ENCODE assay signal across 11 mouse cellular contexts in the genomic region with DNA sequence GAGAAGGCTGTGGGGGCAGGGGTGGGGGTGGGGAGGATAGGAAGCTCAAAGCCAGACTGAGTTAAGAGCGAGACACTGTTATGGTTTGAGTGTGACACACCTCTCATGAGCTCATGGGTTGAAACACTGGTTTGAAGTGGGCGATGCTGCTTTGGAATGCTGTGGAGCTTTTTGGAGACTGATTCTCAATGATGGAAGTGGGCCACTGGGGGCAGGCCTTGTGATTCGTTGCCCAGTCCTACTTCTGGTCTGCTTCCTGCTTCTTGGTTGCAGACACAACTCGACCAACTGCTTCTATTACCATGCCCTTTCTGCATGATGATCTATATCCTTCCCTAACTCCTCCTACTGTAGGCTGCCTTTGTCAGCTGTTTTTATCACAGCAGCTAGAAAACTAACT.
DNase-seq lines count a peak whose midpoint lies in the region; ATAC-seq and TF ChIP-seq lines count a peak whose summit lies in the region.
"Had no signal": no experiment of that assay in that cellular context is flagged by ENCODE, and none has a peak within 500 bp of the region (broad histone marks: within the 10 kb centered on the region; RNA-seq: fewer than 3 reads in every experiment).

No protein-coding gene starts in this region.

- DNase-seq in kidney, postnatal 0 days (ENCODE audit: low spot score), result peak; percentile 26
- no peak for DNase-seq in kidney, adult 11 months
- DNase-seq in NIH3T3 (ENCODE audit: low read depth), result peak; percentile 63
- no peak for DNase-seq in heart, embryonic 10.5 days (ENCODE audit: low spot score)
- no peak for DNase-seq in limb, embryonic 10.5 days (ENCODE audit: low spot score)
- no peak for DNase-seq in left cerebral cortex, postnatal 36 days (ENCODE audit: low spot score in 2 of 2)
- DNase-seq: cerebellum, adult 9-11 months; gastrocnemius, postnatal 14 days had no signal

- H3K4me2 ChIP-seq in kidney, postnatal 0 days (ENCODE audit: low read length), result no peak overlapping the region
- no peak overlapping the region for H3K4me2 ChIP-seq in hindbrain, embryonic 12.5 days (replicated peaks)
- H3K4me2 ChIP-seq: embryonic facial prominence, embryonic 15.5 days had no signal

- no peaks in the 10 kb centered on the region for H3K27me3 ChIP-seq in kidney, postnatal 0 days (ENCODE audit: insufficient read depth, low read length)
- no peaks in the 10 kb centered on the region for H3K27me3 ChIP-seq in heart, embryonic 10.5 days (ENCODE audit: insufficient read depth, poor library complexity, severe bottlenecking)
- H3K27me3 ChIP-seq in limb, embryonic 10.5 days (ENCODE audit: low read depth, poor library complexity, severe bottlenecking), result no peaks in the 10 kb centered on the region
- H3K27me3 ChIP-seq in hindbrain, embryonic 12.5 days, result no peaks in the 10 kb centered on the region
- H3K27me3 ChIP-seq: embryonic facial prominence, embryonic 15.5 days had no signal

- no peaks in the 10 kb centered on the region; the same call in 1 of the 2 replicates for H3K4me1 ChIP-seq in kidney, postnatal 0 days (replicated peaks; ENCODE audit: insufficient read depth, low read length)
- peaks cover 32% of the 10 kb centered on the region for H3K4me1 ChIP-seq in heart, embryonic 10.5 days
- H3K4me1 ChIP-seq in limb, embryonic 10.5 days, result peaks cover 25% of the 10 kb centered on the region
- H3K4me1 ChIP-seq in hindbrain, embryonic 12.5 days, result peaks cover 15% of the 10 kb centered on the region; the same call in 1 of the 2 replicates

- intact Hi-C loops in left cerebral cortex, postnatal 36 days (cut with DNase I), result loop anchor here (5.0 kb wide), 1 partner anchor 59 kb away; no protein-coding TSS in a partner anchor

- H3K9me3 ChIP-seq in kidney, postnatal 0 days (replicated peaks; ENCODE audit: low read length), result no peaks in the 10 kb centered on the region
- H3K9me3 ChIP-seq in heart, embryonic 10.5 days, result no peaks in the 10 kb centered on the region
- no peaks in the 10 kb centered on the region for H3K9me3 ChIP-seq in limb, embryonic 10.5 days (replicated peaks)
- no peaks in the 10 kb centered on the region for H3K9me3 ChIP-seq in hindbrain, embryonic 12.5 days (replicated peaks)
- H3K9me3 ChIP-seq: embryonic facial prominence, embryonic 15.5 days had no signal

- WGBS in kidney, postnatal 0 days, result 67% methylated on average over 4 of the region's 4 CpGs
- WGBS in heart, embryonic 10.5 days, result 52% methylated on average over 4 of the region's 4 CpGs
- WGBS in limb, embryonic 10.5 days, result 82% methylated on average over 4 of the region's 4 CpGs
- WGBS in hindbrain, embryonic 12.5 days, result 81% methylated on average over 4 of the region's 4 CpGs

- no peak overlapping the region for H3K9ac ChIP-seq in kidney, postnatal 0 days (ENCODE audit: low read depth, low read length)
- H3K9ac ChIP-seq in hindbrain, embryonic 12.5 days, result no peak overlapping the region
- H3K9ac ChIP-seq: embryonic facial prominence, embryonic 15.5 days had no signal

- no peak overlapping the region for H3K4me3 ChIP-seq in kidney, postnatal 0 days (replicated peaks; ENCODE audit: low read depth, low read length)
- no peak overlapping the region for H3K4me3 ChIP-seq in heart, embryonic 10.5 days
- H3K4me3 ChIP-seq in limb, embryonic 10.5 days, result no peak overlapping the region
- no peak overlapping the region for H3K4me3 ChIP-seq in hindbrain, embryonic 12.5 days
- H3K4me3 ChIP-seq: embryonic facial prominence, embryonic 15.5 days had no signal

- ATAC-seq in kidney, postnatal 0 days (replicated peaks; ENCODE audit: low FRiP score, low read depth), result no peak
- no peak for ATAC-seq in hindbrain, embryonic 12.5 days (ENCODE audit: low FRiP score)
- ATAC-seq in granulocyte monocyte progenitor cell, adult 5-6 weeks (replicated peaks; ENCODE audit: poor library complexity, severe bottlenecking), result no peak

- H3K27ac ChIP-seq in kidney, postnatal 0 days, result no peak overlapping the region
- peak overlapping the region; percentile 76; the same call in 1 of the 2 replicates for H3K27ac ChIP-seq in heart, embryonic 10.5 days
- 0 out of 2 replicates have a peak overlapping the region, but pooled peaks have one; percentile 53 for H3K27ac ChIP-seq in limb, embryonic 10.5 days
- no peak overlapping the region for H3K27ac ChIP-seq in hindbrain, embryonic 12.5 days
- H3K27ac ChIP-seq: embryonic facial prominence, embryonic 15.5 days had no signal

- no peak for TF ChIP-seq CTCF in kidney, postnatal 0 days (IDR thresholded peaks at IDR 0.05; ENCODE audit: low read depth)

- no peaks in the 10 kb centered on the region for H3K36me3 ChIP-seq in kidney, postnatal 0 days (ENCODE audit: insufficient read depth, low read length)
- no peaks in the 10 kb centered on the region for H3K36me3 ChIP-seq in heart, embryonic 10.5 days
- no peaks in the 10 kb centered on the region for H3K36me3 ChIP-seq in limb, embryonic 10.5 days
- H3K36me3 ChIP-seq in hindbrain, embryonic 12.5 days, result no peaks in the 10 kb centered on the region
- H3K36me3 ChIP-seq: embryonic facial prominence, embryonic 15.5 days had no signal

Comparison
In these comparisons a context has a peak if more than half of its experiments do, and no peak if none do; other contexts are left out.
1. DNase-seq: peak in kidney, postnatal 0 days (single experiment) and NIH3T3 (single experiment); none in kidney, adult 11 months (single experiment), heart, embryonic 10.5 days (single experiment), limb, embryonic 10.5 days (single experiment) and left cerebral cortex, postnatal 36 days (0 of 2).
2. H3K27ac ChIP-seq: peak in heart, embryonic 10.5 days (single experiment) and limb, embryonic 10.5 days (single experiment); none in kidney, postnatal 0 days (single experiment) and hindbrain, embryonic 12.5 days (single experiment).